Mouse (Mus musculus): ENCODE measurements around the gene Npb. TPM values are rescaled to one million over a fixed set of nuclear protein-coding genes. Genes with fewer than 3 reads are reported as not detected.
A peak's percentile ranks its signal among the peaks of the same experiment; 100 is the strongest.

Gene Npb
- polyA plus RNA-seq, 1 experiment from 2014 or later, result 13.6 TPM

DNA sequence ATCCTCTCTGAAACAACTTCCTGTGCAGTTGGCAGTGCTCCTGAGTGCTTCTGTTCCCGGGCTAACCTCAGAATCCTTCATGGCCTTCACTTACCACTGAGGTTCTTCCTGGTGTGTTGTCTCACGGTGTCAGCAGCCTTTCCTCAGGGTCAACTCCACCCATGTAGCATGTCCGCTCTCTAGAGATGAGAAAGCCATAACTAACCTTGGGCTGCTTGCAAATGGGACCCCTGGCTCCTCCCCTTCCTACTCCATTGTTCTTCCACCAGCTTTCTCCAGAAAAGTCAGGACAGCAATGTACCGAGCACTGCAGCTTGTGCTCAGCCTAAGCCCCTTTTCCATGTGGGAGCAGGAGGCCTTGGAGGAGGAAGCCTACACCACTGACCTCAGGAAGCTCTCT lies 1.5 kb upstream of the Npb start:
- no peak for ATAC-seq (replicated peaks; ENCODE audit: extremely low read depth, insufficient read depth, low FRiP score)
- no peak overlapping the region for H3K4me3 ChIP-seq (ENCODE audit: low read length)

DNA sequence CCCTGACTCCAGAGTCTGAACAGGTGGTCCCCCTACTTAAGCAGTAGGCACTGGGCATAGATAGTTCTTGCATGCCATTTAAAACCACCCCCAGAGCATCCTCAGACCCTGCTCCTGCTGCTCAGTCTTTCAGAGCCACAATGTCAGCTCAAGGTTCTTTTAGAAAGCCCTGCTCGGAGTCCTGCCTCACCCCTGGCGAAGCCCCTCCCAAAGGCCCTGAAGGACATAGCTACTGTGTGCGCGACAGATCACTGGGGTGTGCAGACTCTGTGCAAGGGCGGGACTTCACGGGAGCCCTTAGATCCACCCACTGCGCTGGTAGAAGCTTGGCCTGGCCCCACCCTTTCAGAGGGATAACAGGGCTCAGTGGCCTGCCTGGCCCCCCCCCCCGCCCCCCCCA lies 973 bp downstream of the Npb start:
- Histone ChIP-seq H3K27me3 (ENCODE audit: control insufficient read depth, insufficient read depth, low read length) (no peaks in the 10 kb centered on the region), H3K4me3 (ENCODE audit: low read length) (peak overlapping the region; percentile 45), H3K4me1 (ENCODE audit: control insufficient read depth, insufficient read depth, low read length) (peaks cover 23% of the 10 kb centered on the region), H3K36me3 (ENCODE audit: control insufficient read depth, insufficient read depth) (0 out of 2 replicates have a peak, but pooled peaks cover 8% of the 10 kb centered on the region), H3K9ac (ENCODE audit: low read length) (peak overlapping the region; percentile 68), H3K27ac (ENCODE audit: low read length) (peak overlapping the region; percentile 71), H3K9me3 (replicated peaks; ENCODE audit: control insufficient read depth, low read length) (no peaks in the 10 kb centered on the region), H3K4me2 (ENCODE audit: low read depth, low read length) (peak overlapping the region; percentile 67)
- ATAC-seq (replicated peaks; ENCODE audit: extremely low read depth, insufficient read depth, low FRiP score), result peak; percentile 76
- 34% methylated on average over 8 of the region's 8 CpGs for WGBS

More for the DNA sequence above, 1.5 kb upstream of the Npb start:
- Histone ChIP-seq H3K9ac (ENCODE audit: low read length) (no peak overlapping the region), H3K27me3 (ENCODE audit: control insufficient read depth, insufficient read depth, low read length) (no peaks in the 10 kb centered on the region), H3K4me1 (ENCODE audit: control insufficient read depth, insufficient read depth, low read length) (peaks cover 23% of the 10 kb centered on the region), H3K27ac (ENCODE audit: low read length) (no peak overlapping the region; the same call in 1 of the 2 replicates), H3K4me2 (ENCODE audit: low read depth, low read length) (no peak overlapping the region), H3K36me3 (ENCODE audit: control insufficient read depth, insufficient read depth) (peaks cover 19% of the 10 kb centered on the region), H3K9me3 (replicated peaks; ENCODE audit: control insufficient read depth, low read length) (no peaks in the 10 kb centered on the region)
- 73% methylated on average over 4 of the region's 4 CpGs for WGBS

GRCm38 (mm10) chr11:120610477-120611046 lies 2.3 kb downstream of the Npb start:
- Histone ChIP-seq H3K4me1 (ENCODE audit: control insufficient read depth, insufficient read depth, low read length) (peaks cover 23% of the 10 kb centered on the region), H3K27me3 (ENCODE audit: control insufficient read depth, insufficient read depth, low read length) (no peaks in the 10 kb centered on the region), H3K27ac (ENCODE audit: low read length) (no peak overlapping the region), H3K4me2 (ENCODE audit: low read depth, low read length) (no peak overlapping the region), H3K9ac (ENCODE audit: low read length) (no peak overlapping the region), H3K9me3 (replicated peaks; ENCODE audit: control insufficient read depth, low read length) (no peaks in the 10 kb centered on the region), H3K36me3 (ENCODE audit: control insufficient read depth, insufficient read depth) (peaks cover 9% of the 10 kb centered on the region; the same call in 1 of the 2 replicates), H3K4me3 (ENCODE audit: low read length) (no peak overlapping the region)
- no peak for ATAC-seq (replicated peaks; ENCODE audit: extremely low read depth, insufficient read depth, low FRiP score)
- WGBS, result 76% methylated on average over 9 of the region's 9 CpGs

DNA sequence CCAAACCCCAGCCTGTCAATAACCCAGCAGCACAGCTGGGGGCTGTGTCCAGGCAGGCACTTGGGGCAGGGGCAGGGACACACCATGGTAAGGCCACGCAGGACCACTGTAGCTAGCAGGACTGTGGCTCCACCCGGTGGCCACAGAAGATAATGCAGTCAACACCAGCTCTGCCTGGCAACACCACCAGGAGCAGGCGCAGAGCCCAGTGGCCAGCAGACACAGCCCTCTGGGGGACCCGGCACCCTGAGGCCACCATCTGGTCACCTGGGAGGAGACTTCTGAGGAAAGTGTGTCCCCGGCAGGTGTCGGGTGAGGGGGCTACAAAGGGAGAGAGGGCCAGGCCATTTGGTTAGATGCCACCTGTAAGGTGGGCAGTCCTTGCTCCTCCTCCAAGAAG lies 4.5 kb downstream of the Npb start:
- Histone ChIP-seq H3K4me1 (ENCODE audit: control insufficient read depth, insufficient read depth, low read length) (peaks cover 24% of the 10 kb centered on the region), H3K27me3 (ENCODE audit: control insufficient read depth, insufficient read depth, low read length) (no peaks in the 10 kb centered on the region), H3K4me3 (ENCODE audit: low read length) (no peak overlapping the region), H3K9me3 (replicated peaks; ENCODE audit: control insufficient read depth, low read length) (no peaks in the 10 kb centered on the region), H3K36me3 (ENCODE audit: control insufficient read depth, insufficient read depth) (peaks cover 9% of the 10 kb centered on the region; the same call in 1 of the 2 replicates), H3K27ac (ENCODE audit: low read length) (no peak overlapping the region), H3K4me2 (ENCODE audit: low read depth, low read length) (no peak overlapping the region), H3K9ac (ENCODE audit: low read length) (no peak overlapping the region)
- 0 out of 2 replicates have a peak, but pooled peaks have one; percentile 15 for ATAC-seq (replicated peaks; ENCODE audit: extremely low read depth, insufficient read depth, low FRiP score)
- WGBS, result 30% methylated on average over 6 of the region's 6 CpGs

GRCm38 (mm10) chr11:120613481-120613972 lies 5.2 kb downstream of the Npb start:
- Histone ChIP-seq H3K27me3 (ENCODE audit: control insufficient read depth, insufficient read depth, low read length) (no peaks in the 10 kb centered on the region), H3K4me1 (ENCODE audit: control insufficient read depth, insufficient read depth, low read length) (peaks cover 17% of the 10 kb centered on the region), H3K4me2 (ENCODE audit: low read depth, low read length) (no peak overlapping the region), H3K36me3 (ENCODE audit: control insufficient read depth, insufficient read depth) (peaks cover 12% of the 10 kb centered on the region; the same call in 1 of the 2 replicates), H3K9ac (ENCODE audit: low read length) (no peak overlapping the region), H3K27ac (ENCODE audit: low read length) (no peak overlapping the region), H3K4me3 (ENCODE audit: low read length) (no peak overlapping the region), H3K9me3 (replicated peaks; ENCODE audit: control insufficient read depth, low read length) (no peaks in the 10 kb centered on the region)
- 85% methylated on average over 10 of the region's 10 CpGs for WGBS
- ATAC-seq (replicated peaks; ENCODE audit: extremely low read depth, insufficient read depth, low FRiP score), result no peak

DNA sequence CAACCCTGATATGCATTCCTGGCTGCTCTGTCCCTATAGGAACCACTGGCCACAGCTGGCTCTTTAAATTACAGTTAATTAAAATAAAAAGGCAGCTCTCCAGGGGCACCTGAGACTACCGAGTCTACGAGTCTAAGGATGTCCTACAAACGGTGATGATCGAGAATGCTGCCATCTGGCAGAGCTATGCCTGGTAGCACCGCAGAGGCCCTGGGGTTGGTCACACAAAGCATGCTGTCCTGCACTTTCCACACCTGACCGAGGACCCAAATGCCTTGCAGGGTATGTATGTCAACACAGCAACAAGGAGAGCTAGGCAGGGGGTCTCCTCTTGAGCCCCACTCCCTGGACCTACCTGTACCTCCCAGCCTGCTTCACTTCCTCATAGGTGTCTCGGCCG lies 5.7 kb downstream of the Npb start:
- no peak for ATAC-seq (replicated peaks; ENCODE audit: extremely low read depth, insufficient read depth, low FRiP score)
- H3K4me2 ChIP-seq (ENCODE audit: low read depth, low read length), result no peak overlapping the region
- no peak overlapping the region for H3K4me3 ChIP-seq (ENCODE audit: low read length)
- H3K9me3 ChIP-seq (replicated peaks; ENCODE audit: control insufficient read depth, low read length), result no peaks in the 10 kb centered on the region
- no peak overlapping the region for H3K9ac ChIP-seq (ENCODE audit: low read length)
- H3K27ac ChIP-seq (ENCODE audit: low read length), result no peak overlapping the region
- peaks cover 13% of the 10 kb centered on the region for H3K4me1 ChIP-seq (ENCODE audit: control insufficient read depth, insufficient read depth, low read length)
- H3K36me3 ChIP-seq (ENCODE audit: control insufficient read depth, insufficient read depth), result peaks cover 14% of the 10 kb centered on the region; the same call in 1 of the 2 replicates
- no peaks in the 10 kb centered on the region for H3K27me3 ChIP-seq (ENCODE audit: control insufficient read depth, insufficient read depth, low read length)
- 85% methylated on average over 8 of the region's 8 CpGs for WGBS

GRCm38 (mm10) chr11:120615167-120615566 lies 6.9 kb downstream of the Npb start:
- no peak for ATAC-seq (replicated peaks; ENCODE audit: extremely low read depth, insufficient read depth, low FRiP score)
- Histone ChIP-seq H3K27ac (ENCODE audit: low read length) (no peak overlapping the region), H3K27me3 (ENCODE audit: control insufficient read depth, insufficient read depth, low read length) (no peaks in the 10 kb centered on the region), H3K4me1 (ENCODE audit: control insufficient read depth, insufficient read depth, low read length) (peaks cover 7% of the 10 kb centered on the region), H3K9me3 (replicated peaks; ENCODE audit: control insufficient read depth, low read length) (no peaks in the 10 kb centered on the region), H3K9ac (ENCODE audit: low read length) (no peak overlapping the region), H3K4me2 (ENCODE audit: low read depth, low read length) (no peak overlapping the region), H3K4me3 (ENCODE audit: low read length) (no peak overlapping the region), H3K36me3 (ENCODE audit: control insufficient read depth, insufficient read depth) (peaks cover 16% of the 10 kb centered on the region)
- 92% methylated on average over 6 of the region's 6 CpGs for WGBS

- peaks cover 7% of the 10 kb centered on the region for H3K4me1 ChIP-seq (ENCODE audit: control insufficient read depth, insufficient read depth, low read length)
- H3K36me3 ChIP-seq (ENCODE audit: control insufficient read depth, insufficient read depth), result peaks cover 17% of the 10 kb centered on the region
- H3K27me3 ChIP-seq (ENCODE audit: control insufficient read depth, insufficient read depth, low read length), result no peaks in the 10 kb centered on the region
- no peaks in the 10 kb centered on the region for H3K9me3 ChIP-seq (replicated peaks; ENCODE audit: control insufficient read depth, low read length)
- no peak overlapping the region for H3K4me2 ChIP-seq (ENCODE audit: low read depth, low read length)
- H3K4me3 ChIP-seq (ENCODE audit: low read length), result no peak overlapping the region
- H3K9ac ChIP-seq (ENCODE audit: low read length), result no peak overlapping the region
- WGBS, result 89% methylated on average over 11 of the region's 11 CpGs
- H3K27ac ChIP-seq (ENCODE audit: low read length), result no peak overlapping the region
- ATAC-seq (replicated peaks; ENCODE audit: extremely low read depth, insufficient read depth, low FRiP score), result no peak
Measured at GRCm38 (mm10) chr11:120615606-120616203, 7.4 kb downstream of the Npb start.

DNA sequence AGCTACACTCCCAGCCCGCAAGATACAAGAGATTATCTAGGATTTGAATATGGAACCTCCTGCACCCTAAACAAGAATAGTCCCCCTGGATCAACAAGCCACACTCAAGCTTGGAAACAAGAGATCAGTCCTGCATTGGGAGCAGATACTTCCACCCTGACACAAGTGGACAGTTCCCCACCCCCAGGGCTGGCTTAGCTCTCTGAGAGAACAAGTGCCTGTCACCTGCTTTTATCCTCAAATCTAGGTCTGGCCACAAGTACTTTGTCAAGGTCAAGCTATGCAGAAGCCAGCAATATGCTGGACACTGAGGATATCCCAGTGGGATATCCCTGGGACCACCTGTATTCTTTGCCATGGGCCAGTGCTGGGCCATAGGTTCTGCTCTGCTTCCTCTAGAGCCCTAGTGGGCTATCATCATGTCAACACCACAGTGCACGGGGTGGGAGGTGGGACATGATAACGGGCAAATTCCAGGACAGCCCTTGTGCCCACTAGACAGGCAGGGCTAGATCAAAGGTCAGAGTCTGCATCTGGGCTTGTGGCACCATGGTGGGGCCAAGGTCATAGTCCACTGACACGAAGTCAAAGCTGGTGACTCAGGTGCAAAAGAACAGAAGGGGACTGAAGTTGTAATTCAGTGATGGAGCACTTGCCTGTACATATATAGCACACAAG lies 8.5 kb downstream of the Npb start:
- ATAC-seq (replicated peaks; ENCODE audit: extremely low read depth, insufficient read depth, low FRiP score), result no peak

More for the DNA sequence above, 8.5 kb downstream of the Npb start:
- Histone ChIP-seq H3K36me3 (ENCODE audit: control insufficient read depth, insufficient read depth) (peaks cover 21% of the 10 kb centered on the region), H3K9ac (ENCODE audit: low read length) (peak overlapping the region; percentile 85), H3K9me3 (replicated peaks; ENCODE audit: control insufficient read depth, low read length) (no peaks in the 10 kb centered on the region), H3K27me3 (ENCODE audit: control insufficient read depth, insufficient read depth, low read length) (no peaks in the 10 kb centered on the region), H3K4me2 (ENCODE audit: low read depth, low read length) (peak overlapping the region; percentile 76), H3K4me1 (ENCODE audit: control insufficient read depth, insufficient read depth, low read length) (peaks cover 7% of the 10 kb centered on the region), H3K27ac (ENCODE audit: low read length) (peak overlapping the region; percentile 76), H3K4me3 (ENCODE audit: low read length) (peak overlapping the region; percentile 84)
- WGBS, result 32% methylated on average over 4 of the region's 4 CpGs

Data from heart, embryonic 16.5 days (tissue).